Mouse (Mus musculus): ENCODE measurements at regions not wholly inside any gene's neighbourhood (a gene's known extent, or its start where the extent isn't known, plus 50 kb on each side); places are given as distances from the start of the nearest gene placed in this dataset.

GRCm38 (mm10) chr17:79147883-79148282, 96.2 kb downstream of the Qpct start:
- Histone ChIP-seq H3K9ac (ENCODE audit: low read length) (no peak overlapping the region), H3K4me3 (ENCODE audit: low read depth, low read length) (no peak overlapping the region), H3K4me1 (ENCODE audit: control insufficient read depth, insufficient read depth, low read length) (no peaks in the 10 kb centered on the region), H3K27me3 (ENCODE audit: control insufficient read depth, insufficient read depth, low read length) (no peaks in the 10 kb centered on the region), H3K36me3 (ENCODE audit: control insufficient read depth, insufficient read depth, low read length) (no peaks in the 10 kb centered on the region), H3K4me2 (ENCODE audit: low read depth) (no peak overlapping the region), H3K9me3 (ENCODE audit: control insufficient read depth, low read length) (no peaks in the 10 kb centered on the region), H3K27ac (ENCODE audit: low read depth, low read length) (no peak overlapping the region)
- WGBS = 89% methylated on average over 3 of the region's 3 CpGs
- ATAC-seq (ENCODE audit: insufficient read depth, low FRiP score, low TSS enrichment) (no peak), DNase-seq (ENCODE audit: low spot score) (no peak)

GRCm38 (mm10) chr17:79144913-79145625, 93.4 kb downstream of the Qpct start:
- H3K9ac ChIP-seq (ENCODE audit: low read length) = no peak overlapping the region
- H3K4me2 ChIP-seq (ENCODE audit: low read depth) = no peak overlapping the region
- H3K36me3 ChIP-seq (ENCODE audit: control insufficient read depth, insufficient read depth, low read length) = no peaks in the 10 kb centered on the region
- H3K4me3 ChIP-seq (ENCODE audit: low read depth, low read length) = no peak overlapping the region
- WGBS = 64% methylated on average over 2 of the region's 2 CpGs
- no peaks in the 10 kb centered on the region for H3K27me3 ChIP-seq (ENCODE audit: control insufficient read depth, insufficient read depth, low read length)
- no peak overlapping the region for H3K27ac ChIP-seq (ENCODE audit: low read depth, low read length)
- no peaks in the 10 kb centered on the region for H3K4me1 ChIP-seq (ENCODE audit: control insufficient read depth, insufficient read depth, low read length)
- no peaks in the 10 kb centered on the region for H3K9me3 ChIP-seq (ENCODE audit: control insufficient read depth, low read length)
- ATAC-seq (ENCODE audit: insufficient read depth, low FRiP score, low TSS enrichment) (no peak), DNase-seq (ENCODE audit: low spot score) (no peak)

- no peak overlapping the region for H3K9ac ChIP-seq (ENCODE audit: low read length)
- no peaks in the 10 kb centered on the region for H3K27me3 ChIP-seq (ENCODE audit: control insufficient read depth, insufficient read depth, low read length)
- H3K27ac ChIP-seq (ENCODE audit: low read depth, low read length) = no peak overlapping the region
- ATAC-seq (ENCODE audit: insufficient read depth, low FRiP score, low TSS enrichment) = no peak
- 56% methylated on average over 1 of the region's 1 CpGs for WGBS
- H3K4me1 ChIP-seq (ENCODE audit: control insufficient read depth, insufficient read depth, low read length) = no peaks in the 10 kb centered on the region
- H3K4me3 ChIP-seq (ENCODE audit: low read depth, low read length) = no peak overlapping the region
- H3K4me2 ChIP-seq (ENCODE audit: low read depth) = no peak overlapping the region
- H3K36me3 ChIP-seq (ENCODE audit: control insufficient read depth, insufficient read depth, low read length) = no peaks in the 10 kb centered on the region
- no peak for DNase-seq (ENCODE audit: low spot score)
- no peaks in the 10 kb centered on the region for H3K9me3 ChIP-seq (ENCODE audit: control insufficient read depth, low read length)
Measured at GRCm38 (mm10) chr17:79143031-79143430, 91.3 kb downstream of the Qpct start.
